Mouse (Mus musculus): ENCODE measurements at regions not wholly inside any gene's neighbourhood (a gene's known extent, or its start where the extent isn't known, plus 50 kb on each side); places are given as distances from the start of the nearest gene placed in this dataset.

GRCm38 (mm10) chr16:73483214-73483856 lies 928.3 kb downstream of the Robo2 start:
- Histone ChIP-seq H3K4me1 (0 out of 2 replicates have a peak, but pooled peaks cover 4% of the 10 kb centered on the region), H3K36me3 (no peaks in the 10 kb centered on the region), H3K27ac (replicated peaks) (peak overlapping the region; percentile 75), H3K9ac (no peak overlapping the region), H3K27me3 (no peaks in the 10 kb centered on the region), H3K4me2 (replicated peaks) (no peak overlapping the region), H3K4me3 (replicated peaks) (no peak overlapping the region), H3K9me3 (replicated peaks) (no peaks in the 10 kb centered on the region)
- ATAC-seq (ENCODE audit: insufficient number of reproducible peaks, low FRiP score, low TSS enrichment, low read depth) = peak; percentile 78
- WGBS = 33% methylated on average over 2 of the region's 2 CpGs

- Histone ChIP-seq H3K4me1 (0 out of 2 replicates have a peak, but pooled peaks cover 4% of the 10 kb centered on the region), H3K9ac (no peak overlapping the region), H3K27me3 (no peaks in the 10 kb centered on the region), H3K4me2 (replicated peaks) (no peak overlapping the region), H3K36me3 (no peaks in the 10 kb centered on the region), H3K4me3 (replicated peaks) (no peak overlapping the region), H3K9me3 (replicated peaks) (no peaks in the 10 kb centered on the region), H3K27ac (replicated peaks) (0 out of 2 replicates have a peak overlapping the region, but pooled peaks have one; percentile 5)
- no peak for ATAC-seq (ENCODE audit: insufficient number of reproducible peaks, low FRiP score, low TSS enrichment, low read depth)
- WGBS = 72% methylated on average over 6 of the region's 6 CpGs
Measured at GRCm38 (mm10) chr16:73482176-73482575, 929.4 kb downstream of the Robo2 start.

- WGBS = 80% methylated on average over 2 of the region's 2 CpGs
- ATAC-seq (ENCODE audit: insufficient number of reproducible peaks, low FRiP score, low TSS enrichment, low read depth) = no peak
- Histone ChIP-seq H3K27ac (replicated peaks) (no peak overlapping the region), H3K4me3 (replicated peaks) (no peak overlapping the region), H3K9me3 (replicated peaks) (no peaks in the 10 kb centered on the region), H3K9ac (no peak overlapping the region), H3K4me2 (replicated peaks) (no peak overlapping the region), H3K4me1 (no peaks in the 10 kb centered on the region), H3K36me3 (no peaks in the 10 kb centered on the region), H3K27me3 (no peaks in the 10 kb centered on the region)
Measured at GRCm38 (mm10) chr16:73473502-73473901, 938.1 kb downstream of the Robo2 start.

GRCm38 (mm10) chr16:73471547-73471946 lies 940.1 kb downstream of the Robo2 start:
- Histone ChIP-seq H3K4me2 (replicated peaks) (no peak overlapping the region), H3K9me3 (replicated peaks) (no peaks in the 10 kb centered on the region), H3K9ac (no peak overlapping the region), H3K27me3 (no peaks in the 10 kb centered on the region), H3K27ac (replicated peaks) (no peak overlapping the region), H3K4me3 (replicated peaks) (no peak overlapping the region), H3K36me3 (no peaks in the 10 kb centered on the region), H3K4me1 (no peaks in the 10 kb centered on the region)
- 69% methylated on average over 5 of the region's 5 CpGs for WGBS
- ATAC-seq (ENCODE audit: insufficient number of reproducible peaks, low FRiP score, low TSS enrichment, low read depth) = no peak

GRCm38 (mm10) chr16:73470535-73470934 lies 941.1 kb downstream of the Robo2 start:
- no peak overlapping the region for H3K4me2 ChIP-seq (replicated peaks)
- H3K36me3 ChIP-seq = no peaks in the 10 kb centered on the region
- no peaks in the 10 kb centered on the region for H3K9me3 ChIP-seq (replicated peaks)
- no peak overlapping the region for H3K4me3 ChIP-seq (replicated peaks)
- H3K27ac ChIP-seq (replicated peaks) = no peak overlapping the region
- WGBS = 61% methylated on average over 4 of the region's 4 CpGs
- no peaks in the 10 kb centered on the region for H3K27me3 ChIP-seq
- H3K9ac ChIP-seq = no peak overlapping the region
- ATAC-seq (ENCODE audit: insufficient number of reproducible peaks, low FRiP score, low TSS enrichment, low read depth) = no peak
- H3K4me1 ChIP-seq = no peaks in the 10 kb centered on the region

GRCm38 (mm10) chr16:73466296-73466695 lies 945.3 kb downstream of the Robo2 start:
- no peak for ATAC-seq (ENCODE audit: insufficient number of reproducible peaks, low FRiP score, low TSS enrichment, low read depth)
- H3K36me3 ChIP-seq = no peaks in the 10 kb centered on the region
- H3K9ac ChIP-seq = no peak overlapping the region
- H3K27me3 ChIP-seq = no peaks in the 10 kb centered on the region
- no peaks in the 10 kb centered on the region for H3K9me3 ChIP-seq (replicated peaks)
- H3K4me3 ChIP-seq (replicated peaks) = no peak overlapping the region
- 79% methylated on average over 6 of the region's 6 CpGs for WGBS
- H3K4me2 ChIP-seq (replicated peaks) = no peak overlapping the region
- no peak overlapping the region for H3K27ac ChIP-seq (replicated peaks)
- no peaks in the 10 kb centered on the region for H3K4me1 ChIP-seq

- Histone ChIP-seq H3K27me3 (no peaks in the 10 kb centered on the region), H3K27ac (replicated peaks) (no peak overlapping the region), H3K4me2 (replicated peaks) (no peak overlapping the region), H3K9me3 (replicated peaks) (no peaks in the 10 kb centered on the region), H3K4me3 (replicated peaks) (no peak overlapping the region), H3K36me3 (no peaks in the 10 kb centered on the region), H3K9ac (no peak overlapping the region), H3K4me1 (no peaks in the 10 kb centered on the region)
- no peak for ATAC-seq (ENCODE audit: insufficient number of reproducible peaks, low FRiP score, low TSS enrichment, low read depth)
- 87% methylated on average over 4 of the region's 4 CpGs for WGBS
Measured at GRCm38 (mm10) chr16:73462516-73462915, 949.1 kb downstream of the Robo2 start.

GRCm38 (mm10) chr16:73450634-73451245 lies 960.9 kb downstream of the Robo2 start:
- no peaks in the 10 kb centered on the region for H3K4me1 ChIP-seq
- WGBS = 77% methylated on average over 3 of the region's 3 CpGs
- no peak for ATAC-seq (ENCODE audit: insufficient number of reproducible peaks, low FRiP score, low TSS enrichment, low read depth)
- no peaks in the 10 kb centered on the region for H3K9me3 ChIP-seq (replicated peaks)
- no peak overlapping the region for H3K9ac ChIP-seq
- no peak overlapping the region for H3K4me2 ChIP-seq (replicated peaks)
- H3K27me3 ChIP-seq = no peaks in the 10 kb centered on the region
- H3K36me3 ChIP-seq = no peaks in the 10 kb centered on the region
- H3K27ac ChIP-seq (replicated peaks) = no peak overlapping the region
- H3K4me3 ChIP-seq (replicated peaks) = no peak overlapping the region

GRCm38 (mm10) chr16:73449836-73450235 lies 961.8 kb downstream of the Robo2 start:
- Histone ChIP-seq H3K4me1 (no peaks in the 10 kb centered on the region), H3K4me3 (replicated peaks) (no peak overlapping the region), H3K27me3 (no peaks in the 10 kb centered on the region), H3K27ac (replicated peaks) (no peak overlapping the region), H3K9ac (no peak overlapping the region), H3K4me2 (replicated peaks) (no peak overlapping the region), H3K36me3 (no peaks in the 10 kb centered on the region), H3K9me3 (replicated peaks) (no peaks in the 10 kb centered on the region)
- 59% methylated on average over 7 of the region's 7 CpGs for WGBS
- ATAC-seq (ENCODE audit: insufficient number of reproducible peaks, low FRiP score, low TSS enrichment, low read depth) = no peak

GRCm38 (mm10) chr16:73435726-73436125 lies 975.9 kb downstream of the Robo2 start:
- no peak overlapping the region for H3K27ac ChIP-seq (replicated peaks)
- H3K4me2 ChIP-seq (replicated peaks) = no peak overlapping the region
- ATAC-seq (ENCODE audit: insufficient number of reproducible peaks, low FRiP score, low TSS enrichment, low read depth) = no peak
- no peak overlapping the region for H3K4me3 ChIP-seq (replicated peaks)
- no peaks in the 10 kb centered on the region for H3K9me3 ChIP-seq (replicated peaks)
- H3K9ac ChIP-seq = no peak overlapping the region
- H3K36me3 ChIP-seq = no peaks in the 10 kb centered on the region
- WGBS = 35% methylated on average over 3 of the region's 3 CpGs
- H3K27me3 ChIP-seq = no peaks in the 10 kb centered on the region
- no peaks in the 10 kb centered on the region for H3K4me1 ChIP-seq

GRCm38 (mm10) chr16:73424851-73425250 lies 986.8 kb downstream of the Robo2 start:
- no peak overlapping the region for H3K4me3 ChIP-seq (replicated peaks)
- WGBS = 75% methylated on average over 5 of the region's 5 CpGs
- no peak overlapping the region for H3K9ac ChIP-seq
- ATAC-seq (ENCODE audit: insufficient number of reproducible peaks, low FRiP score, low TSS enrichment, low read depth) = no peak
- no peaks in the 10 kb centered on the region for H3K27me3 ChIP-seq
- no peak overlapping the region for H3K4me2 ChIP-seq (replicated peaks)
- H3K36me3 ChIP-seq = no peaks in the 10 kb centered on the region
- no peaks in the 10 kb centered on the region for H3K4me1 ChIP-seq
- no peaks in the 10 kb centered on the region for H3K9me3 ChIP-seq (replicated peaks)
- H3K27ac ChIP-seq (replicated peaks) = no peak overlapping the region

- WGBS = 83% methylated on average over 2 of the region's 2 CpGs
- Histone ChIP-seq H3K36me3 (no peaks in the 10 kb centered on the region), H3K4me3 (replicated peaks) (no peak overlapping the region), H3K9ac (no peak overlapping the region), H3K9me3 (replicated peaks) (no peaks in the 10 kb centered on the region), H3K4me1 (no peaks in the 10 kb centered on the region), H3K27ac (replicated peaks) (no peak overlapping the region), H3K27me3 (no peaks in the 10 kb centered on the region), H3K4me2 (replicated peaks) (no peak overlapping the region)
- ATAC-seq (ENCODE audit: insufficient number of reproducible peaks, low FRiP score, low TSS enrichment, low read depth) = no peak
Measured at GRCm38 (mm10) chr16:73424311-73424710, 987.3 kb downstream of the Robo2 start.
